Mouse (Mus musculus) brain, embryonic 14.5 days (tissue): ENCODE results near the gene Me3.

Experiments used
- CTCF ChIP-seq: fragments of 200-500 bp; IDR thresholded peaks from 2 replicates; pipeline ENCODE4 v1.5.1; 2012; ENCODE audit warnings: inconsistent platforms, mild to moderate bottlenecking, moderate library complexity, borderline replicate concordance; ENCODE audit not compliant: insufficient read depth, insufficient read length; ENCODE audit errors: extremely low read depth
- POLR2A ChIP-seq: fragments of 200-500 bp; IDR thresholded peaks from 2 replicates; pipeline ENCODE4 v1.6.1; 2012; ENCODE audit warnings: mild to moderate bottlenecking, inconsistent platforms, borderline replicate concordance; ENCODE audit not compliant: poor library complexity, insufficient read depth, insufficient read length, severe bottlenecking; ENCODE audit errors: extremely low read depth

DNA sequence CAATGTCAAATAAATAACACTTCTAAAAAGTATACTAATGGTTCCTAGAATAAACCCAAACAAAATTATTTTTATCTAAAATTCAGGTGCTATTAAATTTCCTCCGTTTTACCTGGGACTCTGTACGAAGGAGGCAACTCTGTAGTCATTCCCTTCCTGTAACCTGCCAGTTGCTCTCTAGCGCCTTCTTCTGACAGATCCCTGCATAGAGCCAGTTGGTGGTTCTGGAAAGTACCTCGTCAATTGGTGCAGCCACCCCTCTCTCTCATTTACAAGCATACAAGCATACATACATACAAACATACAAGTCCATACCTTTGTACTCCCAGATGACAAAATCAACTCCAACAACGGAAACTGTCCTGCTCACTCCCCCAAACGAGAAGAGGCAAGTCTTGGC, 211.3 kb downstream of the Me3 start:
- TF ChIP-seq POLR2A (no peak), CTCF (peak; percentile 58; the same call in 1 of the 2 replicates)
